8 mouse cellular contexts compared by ENCODE assay signal in genomic region chr19:21271186-21271585, GRCm38 (mm10). TPM values are rescaled to one million over a fixed set of nuclear protein-coding genes. Genes with fewer than 3 reads are reported as not detected.
DNase-seq lines count a peak whose midpoint lies in the region; ATAC-seq and TF ChIP-seq lines count a peak whose summit lies in the region.

No protein-coding gene starts in this region.

- peak overlapping the region; percentile 79 for H3K4me3 ChIP-seq in lung, adult 2 months (replicated peaks; ENCODE audit: extremely low read depth, low read depth, low read length)
- peak overlapping the region; percentile 94 for H3K4me3 ChIP-seq in forebrain, embryonic 11.5 days (ENCODE audit: low read depth, low read length)
- peak overlapping the region; percentile 96 for H3K4me3 ChIP-seq in midbrain, embryonic 11.5 days (ENCODE audit: low read depth, low read length)

- no peak for TF ChIP-seq CTCF in lung, adult 2 months (IDR thresholded peaks at IDR 0.05; ENCODE audit: insufficient read depth, low read length)

- H3K36me3 ChIP-seq in forebrain, embryonic 11.5 days (ENCODE audit: control insufficient read depth, insufficient read depth, low read length): no peaks in the 10 kb centered on the region
- no peaks in the 10 kb centered on the region for H3K36me3 ChIP-seq in midbrain, embryonic 11.5 days (ENCODE audit: control insufficient read depth, insufficient read depth, low read length)

- no peaks in the 10 kb centered on the region for H3K27me3 ChIP-seq in forebrain, embryonic 11.5 days (ENCODE audit: control insufficient read depth, insufficient read depth, low read length)
- no peaks in the 10 kb centered on the region for H3K27me3 ChIP-seq in midbrain, embryonic 11.5 days (ENCODE audit: control insufficient read depth, insufficient read depth, low read length)

- H3K4me2 ChIP-seq in forebrain, embryonic 11.5 days (ENCODE audit: low read depth, low read length, severe bottlenecking): peak overlapping the region; percentile 64
- peak overlapping the region; percentile 69 for H3K4me2 ChIP-seq in midbrain, embryonic 11.5 days

- DNase-seq in adrenal gland, postnatal 14 days: peak; percentile 19
- DNase-seq in adrenal gland, adult (ENCODE audit: inconsistent age in 2 of 2, low spot score in 1 of 2): no peak
- no peak for DNase-seq in lung, adult 2 months
- DNase-seq in lung, postnatal 4 days: no peak
- no peak for DNase-seq in forebrain, embryonic 11.5 days (ENCODE audit: low spot score)
- peak; percentile 16 to 40 for DNase-seq in kidney, postnatal 25 days
- no peak for DNase-seq in midbrain, embryonic 11.5 days (ENCODE audit: low spot score, missing footprints)
- no peak for DNase-seq in yolk sac, embryonic 10.5 days (ENCODE audit: low spot score)

- no peak for TF ChIP-seq POLR2A in lung, adult 2 months (IDR thresholded peaks at IDR 0.05; ENCODE audit: borderline replicate concordance, extremely low read depth, low read depth, low read length)

- H3K9ac ChIP-seq in forebrain, embryonic 11.5 days (ENCODE audit: low read length): peak overlapping the region; percentile 66
- peak overlapping the region; percentile 97 for H3K9ac ChIP-seq in midbrain, embryonic 11.5 days (ENCODE audit: low read length)

- 23% methylated on average over 8 of the region's 8 CpGs for WGBS in lung, adult 2 months
- WGBS in forebrain, embryonic 11.5 days: 31% methylated on average over 8 of the region's 8 CpGs
- WGBS in midbrain, embryonic 11.5 days: 33% methylated on average over 8 of the region's 8 CpGs

- no peak for ATAC-seq in forebrain, embryonic 11.5 days (replicated peaks; ENCODE audit: low FRiP score)
- no peak; the same call in 1 of the 2 replicates for ATAC-seq in midbrain, embryonic 11.5 days (ENCODE audit: low FRiP score)

- H3K4me1 ChIP-seq in lung, adult 2 months (ENCODE audit: control insufficient read depth, insufficient read depth, low read length): no peaks in the 10 kb centered on the region; the same call in 1 of the 2 replicates
- H3K4me1 ChIP-seq in forebrain, embryonic 11.5 days (replicated peaks; ENCODE audit: control insufficient read depth, insufficient read depth, low read length): peaks cover 3% of the 10 kb centered on the region; the same call in 1 of the 2 replicates
- H3K4me1 ChIP-seq in midbrain, embryonic 11.5 days (ENCODE audit: control insufficient read depth, insufficient read depth, low read length): peaks cover 13% of the 10 kb centered on the region

- H3K9me3 ChIP-seq in forebrain, embryonic 11.5 days (ENCODE audit: control insufficient read depth, low read length): no peaks in the 10 kb centered on the region
- no peaks in the 10 kb centered on the region for H3K9me3 ChIP-seq in midbrain, embryonic 11.5 days (ENCODE audit: control insufficient read depth, low read length)

- H3K27ac ChIP-seq in forebrain, embryonic 11.5 days (ENCODE audit: low read depth, low read length): peak overlapping the region; percentile 99
- H3K27ac ChIP-seq in midbrain, embryonic 11.5 days (ENCODE audit: low read depth, low read length): peak overlapping the region; percentile 98

RNA-seq across cellular contexts. Expression of gene Zfand5, which starts 0.9 kb away (rescaled TPM):
- total RNA-seq in adrenal gland, postnatal 14 days (2021): 210 and 226 TPM in 2 replicates
- polyA plus RNA-seq in lung, adult 2 months (2012; rRNA removed): 15.6 and 20.0 TPM in 2 replicates
- 131 and 140 TPM in 2 replicates for polyA plus RNA-seq in forebrain, embryonic 11.5 days (2014; fragmentation: Nextera tagmentation; extraction: Ambion mirVana)
- polyA plus RNA-seq in midbrain, embryonic 11.5 days (2014; fragmentation: Nextera tagmentation; extraction: Ambion mirVana): 186 and 191 TPM in 2 replicates

Comparison
In these comparisons a context has a peak if more than half of its experiments do, and no peak if none do; other contexts are left out.
1. DNase-seq: peak in adrenal gland, postnatal 14 days (single experiment) and kidney, postnatal 25 days (2 of 2); none in adrenal gland, adult (0 of 2), lung, adult 2 months (single experiment), lung, postnatal 4 days (0 of 2), forebrain, embryonic 11.5 days (single experiment), midbrain, embryonic 11.5 days (single experiment) and yolk sac, embryonic 10.5 days (single experiment).
2. Peak in every context shown above with its lines, with median percentiles within 50 percentile points of each other: H3K4me3 ChIP-seq.